Mouse (Mus musculus) brain, adult 10 weeks (tissue): ENCODE data around the gene Ppm1g. TPM values are rescaled to one million over a fixed set of nuclear protein-coding genes. Genes with fewer than 3 reads are reported as not detected.

ENCODE experiments used
- polyA plus RNA-seq: library from polyadenylated mRNA; stranded (reverse); fragments of 350-450 nt; fragmentation: Illumina TruSeq; extraction: RNeasy Lipid Tissue Mini Kit (QIAGEN cat#74804); gene quantifications from one replicate; pipeline ENCODE4 v1.2.3, GENCODE M21; 2015; ENCODE audit warnings: low read depth, low replicate concordance

The Ppm1g gene
- polyA plus RNA-seq: 62.2 TPM

GRCm38 (mm10) chr5:31220448-31221303, at the start of gene Ppm1g:
Gene Ppm1g (minus strand): TSS chr5:31220687.

GRCm38 (mm10) chr5:31251541-31252101, 31.1 kb upstream of the Ppm1g start, which contains the start of gene Krtcap3:
Gene Krtcap3 (plus strand): TSS chr5:31251691.

GRCm38 (mm10) chr5:31240637-31241521, 20.4 kb upstream of the Ppm1g start, which contains the start of the genes Nrbp1 and Gm9970:
Gene Nrbp1 (plus strand): TSS chr5:31240864.
Gene Gm9970 (minus strand): TSS chr5:31241232.

GRCm38 (mm10) chr5:31201742-31202590, 18.5 kb downstream of the Ppm1g start, which contains the start of gene Zfp513:
Gene Zfp513 (minus strand): TSS chr5:31202303.

GRCm38 (mm10) chr5:31192939-31193630, 27.4 kb downstream of the Ppm1g start, which contains the start of the genes Snx17 and Eif2b4:
Gene Snx17 (plus strand): TSS chr5:31193227.
Gene Eif2b4 (minus strand): TSS chr5:31193430.

GRCm38 (mm10) chr5:31179766-31180630, 40.5 kb downstream of the Ppm1g start, which contains the start of the genes Gm29609 and Gtf3c2:
Gene Gm29609 (minus strand): TSS chr5:31179911.
Gene Gtf3c2 (minus strand): TSS chr5:31180144.

GRCm38 (mm10) chr5:31154152-31154553, 66.3 kb downstream of the Ppm1g start, which contains the start of gene Mpv17:
Gene Mpv17 (minus strand): TSS chr5:31154251.

Other genes with a start within 250 kb of the Ppm1g start
- gene Atraid, start 172.4 kb downstream of the Ppm1g start, polyA plus RNA-seq: 160 TPM
- 22.1 TPM for gene Slc5a6, start 171.8 kb downstream of the Ppm1g start, polyA plus RNA-seq
- gene Cad, start 165.9 kb downstream of the Ppm1g start, polyA plus RNA-seq: 7.9 TPM
- gene Dnajc5g, start 114.4 kb downstream of the Ppm1g start, polyA plus RNA-seq: not detected
- gene Slc30a3, start 112.5 kb downstream of the Ppm1g start, polyA plus RNA-seq: 74.3 TPM
- not detected for gene Trim54, start 104.0 kb downstream of the Ppm1g start, polyA plus RNA-seq
- 2.1 TPM for gene Ucn, start 81.9 kb downstream of the Ppm1g start, polyA plus RNA-seq
- 99.9 TPM for gene Mpv17, start 66.4 kb downstream of the Ppm1g start, polyA plus RNA-seq
- gene Gm29609, start 40.8 kb downstream of the Ppm1g start, polyA plus RNA-seq: 1.1 TPM
- gene Gtf3c2, start 40.5 kb downstream of the Ppm1g start, polyA plus RNA-seq: 46.1 TPM
- gene Snx17, start 27.5 kb downstream of the Ppm1g start, polyA plus RNA-seq: 82.6 TPM
- gene Eif2b4, start 27.3 kb downstream of the Ppm1g start, polyA plus RNA-seq: 39.1 TPM
- gene Zfp513, start 18.4 kb downstream of the Ppm1g start, polyA plus RNA-seq: 26.5 TPM
- gene Nrbp1, start 20.2 kb upstream of the Ppm1g start, polyA plus RNA-seq: 97.5 TPM
- gene Gm9970, start 20.5 kb upstream of the Ppm1g start, polyA plus RNA-seq: not detected
- 2.6 TPM for gene Krtcap3, start 31.0 kb upstream of the Ppm1g start, polyA plus RNA-seq
- gene Ift172, start 70.4 kb upstream of the Ppm1g start, polyA plus RNA-seq: 44.4 TPM
- gene Fndc4, start 75.4 kb upstream of the Ppm1g start, polyA plus RNA-seq: 147 TPM
- gene Gckr, start 76.8 kb upstream of the Ppm1g start, polyA plus RNA-seq: 0.37 TPM
- gene Zfp512, start 231.7 kb upstream of the Ppm1g start, polyA plus RNA-seq: 34.3 TPM